Mouse (Mus musculus) right cerebral cortex, adult 18-20 months (tissue): ENCODE results near the gene Paf1.

Experiments
- DNase-seq: peaks from one replicate; pipeline ENCODE4 v3.0.0; 2022; ENCODE audit warnings: mixed read lengths

The Paf1 gene

DNA sequence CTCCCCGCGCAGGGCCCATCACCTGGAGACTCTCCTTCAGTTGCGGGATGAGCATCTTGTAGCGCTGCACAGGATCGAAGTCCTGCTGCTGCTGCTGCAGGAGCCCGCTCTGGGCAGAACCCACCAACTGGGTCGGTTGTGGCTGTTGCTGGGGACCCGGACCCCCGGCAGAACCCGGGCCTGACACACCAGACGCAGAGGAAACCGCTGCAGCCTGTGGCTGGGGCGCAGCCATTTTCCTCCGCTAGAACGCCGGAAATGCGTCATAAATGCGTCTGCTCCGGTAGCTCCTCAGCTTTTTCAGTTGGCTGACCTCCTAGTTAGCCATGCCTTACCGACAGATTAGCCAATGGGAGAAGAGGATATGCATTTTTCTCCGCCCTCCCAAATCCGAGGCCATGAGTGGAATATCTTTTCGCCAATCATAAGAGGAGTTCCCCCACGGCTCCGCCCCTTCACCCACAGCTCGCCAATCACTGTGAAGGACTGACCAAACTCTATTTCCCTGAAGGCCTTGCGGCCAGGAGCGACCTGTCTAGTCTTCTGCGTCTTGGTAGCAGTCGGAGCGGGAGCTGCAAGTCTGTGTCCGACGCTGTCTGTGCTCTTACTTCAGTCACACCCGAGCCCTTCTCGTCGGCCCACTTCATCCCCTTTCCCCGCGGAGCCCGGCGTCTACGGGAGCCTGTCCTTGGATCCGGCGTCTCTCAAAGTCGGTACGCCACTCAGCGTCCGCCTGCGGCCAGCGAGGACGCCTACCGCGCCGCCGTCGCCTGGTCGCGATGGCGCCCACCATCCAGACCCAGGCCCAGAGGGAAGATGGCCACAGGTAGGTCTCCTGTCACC, at the start of gene Paf1, which contains the start of gene Med29:
Paf1 (plus strand) TSS at position 523 of the 843 bp plus-strand sequence.
Med29 (minus strand) TSS at position 280 of the 843 bp plus-strand sequence.
- peak; percentile 99 for DNase-seq

DNA sequence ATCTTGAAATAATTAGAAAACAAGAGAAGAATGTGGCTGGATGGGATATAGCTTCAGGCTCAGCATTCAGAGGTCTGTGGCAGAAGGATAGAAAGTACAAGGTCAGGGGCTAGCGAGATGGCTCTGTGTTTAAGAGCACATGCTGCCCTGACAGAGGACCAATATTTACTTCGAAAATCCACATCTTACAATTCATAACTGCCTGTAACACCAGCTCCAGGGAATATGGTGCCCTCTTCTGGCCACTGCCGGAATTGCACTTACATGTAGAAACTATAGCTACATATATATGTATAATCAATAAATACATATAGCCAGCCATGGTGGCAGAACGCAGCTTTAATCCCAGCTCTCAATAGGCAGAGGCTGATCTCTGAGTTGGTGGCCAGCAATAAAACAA, 48.1 kb upstream of the Paf1 start:
- peak; percentile 30 for DNase-seq

DNA sequence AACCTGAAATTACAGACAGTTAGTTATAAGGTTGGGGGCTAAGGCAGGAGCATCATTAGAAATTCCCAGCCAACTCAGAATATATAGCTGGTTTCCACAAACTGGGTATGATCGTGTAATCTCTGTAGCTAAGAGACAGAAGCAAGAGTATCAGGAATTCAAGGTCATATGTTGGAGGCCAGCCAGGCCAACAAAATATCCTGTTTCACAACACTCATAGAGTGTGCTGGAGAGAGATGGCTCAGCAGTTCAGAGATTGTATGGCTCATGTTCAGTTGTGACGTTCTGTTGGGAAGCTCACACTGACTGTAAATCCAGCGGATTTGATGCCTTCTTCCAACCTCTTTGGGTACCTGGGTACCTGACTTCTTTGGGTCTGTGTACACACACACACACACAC, 45.0 kb upstream of the Paf1 start:
- no peak for DNase-seq

DNA sequence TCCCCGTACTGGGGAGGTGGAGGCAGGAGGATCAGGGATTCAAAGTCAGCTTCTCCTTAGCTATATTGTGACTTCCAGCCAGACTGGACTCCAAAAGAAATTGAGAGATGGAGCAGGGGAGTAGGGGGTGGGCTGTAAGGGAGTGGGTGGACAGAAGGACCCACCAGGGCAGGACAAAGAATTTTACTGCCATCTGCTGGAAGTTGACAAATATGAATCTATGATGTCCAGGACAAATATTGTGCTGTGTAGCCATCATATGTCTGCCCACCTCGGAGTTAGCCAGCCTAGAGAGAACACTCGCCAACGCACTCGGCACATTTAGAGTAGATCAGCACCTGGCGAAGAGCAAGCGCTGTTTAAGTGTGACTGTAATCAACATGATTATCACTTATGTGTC, 44.1 kb upstream of the Paf1 start:
- DNase-seq, result no peak

DNA sequence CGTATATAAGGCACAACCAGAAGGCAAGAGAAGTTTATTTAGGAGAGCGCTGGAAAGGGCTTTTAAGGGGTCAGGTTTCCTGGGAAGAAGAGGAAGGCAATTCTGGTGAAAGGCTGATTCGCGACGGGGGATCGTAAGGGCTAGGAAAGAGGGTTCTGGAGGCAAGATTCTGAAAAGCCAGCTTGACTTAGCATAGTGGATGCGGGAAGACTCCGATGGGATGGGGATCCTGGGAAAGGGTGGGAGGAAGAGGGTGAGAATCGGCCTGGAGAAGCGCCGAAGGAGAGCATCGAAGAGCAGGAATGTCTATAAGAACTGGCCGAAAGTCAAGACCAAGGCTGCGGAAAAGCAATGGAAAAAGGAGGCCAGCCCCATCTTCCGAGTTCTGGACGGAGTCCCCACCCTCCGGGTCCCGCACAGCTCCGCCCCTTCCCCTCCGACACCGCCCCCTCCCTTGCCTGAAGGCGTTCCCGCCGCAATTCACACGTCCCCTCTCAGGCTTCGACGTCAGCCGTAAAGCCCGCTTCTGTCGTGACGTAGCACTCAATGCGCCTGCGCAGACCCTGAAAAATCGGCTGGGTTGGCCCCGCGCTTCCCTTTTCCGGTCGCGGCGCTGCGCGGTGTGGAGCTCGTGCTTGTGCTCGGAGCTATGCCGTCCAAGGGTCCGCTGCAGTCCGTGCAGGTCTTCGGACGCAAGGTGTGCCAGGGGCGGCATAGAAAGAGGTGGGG, 42.4 kb upstream of the Paf1 start, which contains the start of gene Rps16:
Rps16 (plus strand) TSS at position 498 of the 729 bp plus-strand sequence.
- DNase-seq, result peak; percentile 98

DNA sequence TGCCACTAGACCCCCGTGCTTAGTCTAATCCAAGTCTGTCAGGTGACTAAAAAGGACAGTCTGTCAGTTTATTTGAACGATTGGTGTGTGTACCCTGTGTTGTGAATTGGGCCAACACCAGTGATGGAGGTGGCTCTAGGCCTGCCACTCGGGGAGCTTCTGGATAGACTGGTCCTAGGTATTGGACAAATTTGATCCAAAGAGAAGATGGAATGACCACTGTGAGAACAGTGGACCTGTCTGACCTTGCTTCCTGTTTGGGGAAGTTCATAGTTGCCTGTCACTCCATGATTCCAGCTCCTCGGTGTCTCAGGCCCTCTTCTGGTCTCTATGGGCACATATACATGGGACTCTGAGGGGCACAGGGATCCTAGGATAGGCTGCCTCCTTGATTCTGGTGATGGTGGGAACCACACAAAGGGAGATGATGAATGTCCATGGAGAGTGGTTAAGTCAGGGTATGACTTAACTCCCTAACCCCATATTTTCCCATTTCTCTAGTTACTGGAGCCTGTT, 41.0 kb upstream of the Paf1 start:
- DNase-seq, result no peak

DNA sequence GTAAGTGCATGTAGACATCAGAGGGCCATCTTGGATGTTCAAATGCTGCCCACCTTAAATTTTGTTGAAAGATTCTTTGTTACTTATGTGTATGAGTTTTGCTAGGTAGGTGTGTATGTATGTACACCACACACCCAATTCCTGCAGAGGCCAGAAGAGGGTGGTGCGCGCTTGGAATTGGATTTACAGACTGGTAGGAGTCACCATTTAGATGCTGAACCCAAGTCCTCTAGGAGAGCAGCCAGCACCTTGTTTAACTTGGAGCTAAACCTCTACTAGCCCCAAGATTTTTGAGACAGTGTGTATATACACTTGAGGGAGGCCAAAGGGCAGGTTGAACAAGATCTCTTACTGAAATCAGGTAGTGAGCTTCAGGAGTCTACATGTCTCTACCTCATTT, 39.5 kb upstream of the Paf1 start:
- no peak for DNase-seq

DNA sequence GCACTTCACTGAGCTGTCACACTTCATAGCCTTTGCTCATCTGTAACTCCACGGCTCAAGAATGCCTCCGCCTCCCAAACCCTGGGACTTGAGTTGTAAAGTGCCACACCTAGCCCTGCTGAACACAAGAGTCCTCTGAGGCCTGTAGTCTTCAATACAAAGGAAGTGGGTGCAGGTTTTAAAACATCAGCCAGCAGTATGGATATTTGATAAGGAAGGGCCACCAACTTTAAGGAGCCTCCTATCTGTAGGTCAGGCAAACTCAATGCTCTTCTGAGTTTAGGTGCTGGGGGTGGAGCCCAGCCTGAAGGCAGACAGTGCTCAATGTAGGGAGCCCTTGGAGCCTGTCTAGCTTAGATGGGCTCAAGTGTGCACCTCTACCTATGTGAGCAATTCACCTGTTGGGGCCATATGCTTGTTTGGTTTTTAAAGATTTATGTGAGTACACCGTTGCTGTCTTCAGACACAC, 38.6 kb upstream of the Paf1 start:
- DNase-seq, result no peak

DNA sequence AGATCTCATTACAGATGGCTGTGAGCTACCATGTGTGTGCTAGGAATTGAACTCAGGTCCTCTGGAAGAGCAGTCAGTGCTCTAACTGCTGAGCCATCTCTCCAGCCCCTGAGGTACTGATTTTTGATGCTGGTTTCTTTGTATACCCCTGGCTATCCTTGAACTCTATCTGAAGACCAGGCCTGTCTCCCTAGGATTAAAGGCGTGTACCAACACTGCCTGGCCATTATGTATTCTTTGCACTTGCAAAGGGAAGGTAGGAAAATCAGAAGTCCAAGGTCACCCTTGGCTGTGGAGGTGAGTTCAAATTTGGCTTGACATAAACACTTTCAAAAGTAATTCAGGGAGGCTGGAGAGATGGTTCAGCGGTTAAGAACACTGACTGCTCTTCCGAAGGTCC, 38.2 kb upstream of the Paf1 start:
- DNase-seq, result no peak

DNA sequence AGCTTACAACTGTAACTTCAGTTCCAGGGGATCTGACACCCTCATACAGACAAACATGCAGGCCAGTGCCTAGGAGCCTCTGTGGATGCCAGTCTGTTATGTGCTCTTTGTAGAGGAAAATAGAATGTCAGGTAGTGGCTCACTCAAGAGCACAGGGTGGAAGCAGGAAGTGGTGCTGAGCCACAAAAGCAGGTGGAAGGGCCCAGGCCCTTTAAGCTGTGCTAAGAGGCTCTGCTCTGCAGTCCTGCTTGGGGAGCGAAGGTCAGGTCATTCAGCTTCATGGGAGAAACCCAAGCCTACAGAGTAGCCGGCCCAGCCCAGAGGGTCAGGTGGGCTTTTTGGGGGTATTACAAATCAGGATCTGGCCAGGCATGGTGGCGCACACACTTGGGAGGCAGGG, 37.5 kb upstream of the Paf1 start:
- no peak for DNase-seq

DNA sequence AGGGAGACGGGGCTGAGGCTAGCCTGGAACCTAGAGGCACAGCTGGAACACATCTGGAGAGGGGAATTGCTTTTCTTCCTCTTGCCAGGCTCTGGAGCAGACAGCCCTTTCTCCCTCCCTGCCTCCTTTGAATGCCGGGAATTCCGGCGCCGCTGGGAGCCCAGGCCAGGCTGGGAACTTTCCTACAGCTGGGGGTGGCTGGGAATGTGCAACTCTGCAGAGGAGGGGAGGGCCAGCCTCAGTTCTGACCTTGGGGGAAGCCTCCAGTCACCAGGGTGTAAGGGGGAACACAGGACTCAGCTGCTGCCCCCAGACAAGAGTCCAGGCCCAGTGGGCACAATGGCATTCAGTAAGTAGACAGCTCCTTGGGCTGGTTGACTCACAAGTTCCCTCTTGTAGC, 35.8 kb upstream of the Paf1 start:
- no peak for DNase-seq

DNA sequence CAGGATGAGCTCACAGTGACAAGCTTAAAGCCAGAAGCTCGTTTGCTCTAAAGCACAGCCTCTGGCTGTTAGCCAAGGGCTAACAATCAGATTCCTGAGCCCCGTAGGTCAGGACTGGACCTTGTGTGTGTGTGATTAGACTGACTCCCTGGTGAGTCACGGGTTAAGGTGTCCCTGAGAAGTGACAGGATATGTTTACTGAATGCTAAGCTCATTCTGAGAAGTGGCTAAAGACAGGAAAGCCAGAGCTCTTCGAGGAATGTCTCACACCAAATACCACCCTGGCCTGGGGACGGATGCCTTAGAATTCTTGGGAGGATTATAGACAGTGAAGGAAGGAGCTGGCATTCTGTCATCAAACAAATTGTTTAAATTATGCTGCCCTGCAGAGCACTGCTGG, 34.8 kb upstream of the Paf1 start:
- no peak for DNase-seq

DNA sequence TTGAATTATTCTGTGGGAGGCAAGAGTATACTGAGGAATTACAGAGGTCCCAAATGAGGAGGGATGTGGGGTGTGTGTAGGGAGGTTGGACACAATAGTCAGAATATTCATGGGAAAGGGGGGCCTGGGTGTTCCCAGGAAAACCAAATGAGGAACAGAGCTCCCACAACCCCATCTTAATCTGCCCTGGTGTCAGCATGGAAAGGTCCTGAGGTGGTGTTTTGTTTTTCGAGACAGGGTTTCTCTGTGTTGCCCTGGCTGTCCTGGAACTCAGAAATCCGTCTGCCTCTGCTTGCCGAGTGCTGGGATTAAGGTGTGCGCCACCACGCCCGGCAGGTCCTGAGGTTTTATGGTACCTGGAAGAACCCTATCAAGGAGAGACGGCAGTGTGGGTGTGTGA, 34.3 kb upstream of the Paf1 start:
- DNase-seq, result no peak

DNA sequence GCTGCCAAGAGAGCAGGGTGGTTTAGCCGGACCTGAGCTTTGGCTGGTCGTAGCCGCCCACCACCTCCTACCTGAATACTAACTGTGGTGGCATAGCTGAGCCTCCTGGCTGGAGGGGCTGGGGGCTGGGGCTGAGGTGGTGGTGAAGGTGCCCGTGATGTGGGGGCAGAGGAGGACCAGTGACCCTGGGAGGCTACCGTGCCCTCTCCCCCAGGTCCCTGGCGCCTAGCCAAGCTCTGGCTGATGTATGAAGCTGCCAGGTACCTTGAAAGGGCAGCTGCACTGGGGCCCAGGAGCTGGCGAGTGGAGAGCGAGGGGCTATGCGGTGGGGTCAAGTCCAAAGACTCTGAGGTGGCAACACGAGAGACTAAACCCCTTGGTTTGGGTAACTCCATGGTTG, 32.9 kb upstream of the Paf1 start:
- no peak for DNase-seq

DNA sequence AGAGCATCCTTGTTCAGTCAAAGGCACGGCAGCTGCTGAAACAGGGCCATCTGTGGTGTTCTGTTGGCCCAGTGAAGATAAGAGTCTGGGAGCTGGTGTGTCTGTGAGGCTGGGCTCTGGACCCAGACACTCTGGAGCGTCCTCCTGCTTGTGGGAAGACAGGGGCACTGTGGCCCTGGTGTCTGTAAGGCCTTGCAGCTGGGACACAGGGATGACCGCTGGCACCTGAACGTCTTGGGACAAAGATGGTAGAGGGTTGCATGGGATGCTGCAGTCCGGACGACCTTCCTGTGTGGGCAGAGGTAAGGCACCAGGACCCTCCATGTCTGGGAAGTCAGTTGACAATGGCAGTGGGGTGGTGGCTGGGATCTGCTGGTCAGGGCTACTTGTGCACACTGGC, 32.5 kb upstream of the Paf1 start:
- no peak for DNase-seq

DNA sequence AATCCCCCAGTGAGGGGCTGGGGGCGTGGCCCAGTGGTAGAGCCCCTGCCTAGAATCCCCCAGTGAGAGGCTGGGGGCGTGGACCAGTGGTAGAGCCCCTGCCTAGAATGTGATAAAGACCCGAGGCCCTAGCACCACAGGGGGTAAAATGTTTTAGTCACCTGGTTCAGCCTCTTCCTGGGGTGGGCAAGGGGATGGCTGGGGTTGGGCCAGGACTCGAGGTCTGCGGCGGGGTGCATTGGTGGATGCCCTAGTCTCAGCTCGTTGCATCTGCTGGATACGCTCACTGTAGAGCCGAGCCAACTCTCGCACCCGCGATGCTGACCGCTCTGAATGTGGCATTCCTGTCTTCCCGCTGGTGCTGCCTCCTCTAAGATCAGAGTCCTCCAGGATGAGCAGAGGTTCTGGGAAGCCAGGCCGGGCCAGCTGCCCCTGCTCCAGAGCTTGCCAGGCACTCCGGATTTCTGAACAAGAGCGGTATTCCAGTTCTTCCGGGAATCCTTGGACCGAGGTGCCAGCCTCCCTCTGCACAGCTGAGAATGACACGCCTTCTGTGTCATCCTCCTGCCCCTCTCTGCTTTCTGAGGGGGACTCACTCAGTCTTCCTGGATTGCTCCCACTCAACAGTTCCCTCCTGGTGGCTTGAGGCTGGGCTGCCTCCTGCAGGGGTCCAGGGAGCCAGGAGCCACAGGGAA, 31.0 kb upstream of the Paf1 start:
- no peak for DNase-seq

DNA sequence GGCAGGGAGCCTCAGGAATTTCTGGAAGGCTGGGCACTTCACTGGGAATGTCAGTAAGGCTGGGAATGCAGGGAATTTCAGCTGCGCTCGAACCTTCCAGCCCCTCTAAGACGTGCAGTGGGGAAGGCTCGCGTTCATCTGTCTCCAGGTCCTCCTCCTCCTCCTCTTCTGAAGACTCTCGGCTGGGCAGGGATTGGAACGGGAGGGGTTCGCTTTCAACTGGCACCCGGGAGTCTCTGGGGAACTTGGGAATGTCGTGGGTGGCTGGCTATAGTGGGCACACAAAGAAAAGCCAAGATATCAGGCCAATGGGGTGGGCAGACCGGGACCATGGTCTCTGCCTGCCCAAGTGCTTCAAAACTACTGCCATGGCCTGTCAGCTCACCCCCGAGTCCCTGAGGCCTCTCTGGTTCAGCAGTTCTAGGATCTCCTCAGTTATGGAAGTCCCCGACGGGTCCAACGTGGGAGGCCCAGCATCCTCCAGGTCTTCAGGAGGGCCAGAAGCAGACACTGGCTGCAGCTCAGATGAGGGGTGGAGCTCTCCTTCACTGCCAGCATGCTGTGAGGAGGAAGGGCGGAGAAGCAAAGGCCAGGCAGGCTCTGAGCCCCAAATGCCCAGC, 30.2 kb upstream of the Paf1 start:
- no peak for DNase-seq

DNA sequence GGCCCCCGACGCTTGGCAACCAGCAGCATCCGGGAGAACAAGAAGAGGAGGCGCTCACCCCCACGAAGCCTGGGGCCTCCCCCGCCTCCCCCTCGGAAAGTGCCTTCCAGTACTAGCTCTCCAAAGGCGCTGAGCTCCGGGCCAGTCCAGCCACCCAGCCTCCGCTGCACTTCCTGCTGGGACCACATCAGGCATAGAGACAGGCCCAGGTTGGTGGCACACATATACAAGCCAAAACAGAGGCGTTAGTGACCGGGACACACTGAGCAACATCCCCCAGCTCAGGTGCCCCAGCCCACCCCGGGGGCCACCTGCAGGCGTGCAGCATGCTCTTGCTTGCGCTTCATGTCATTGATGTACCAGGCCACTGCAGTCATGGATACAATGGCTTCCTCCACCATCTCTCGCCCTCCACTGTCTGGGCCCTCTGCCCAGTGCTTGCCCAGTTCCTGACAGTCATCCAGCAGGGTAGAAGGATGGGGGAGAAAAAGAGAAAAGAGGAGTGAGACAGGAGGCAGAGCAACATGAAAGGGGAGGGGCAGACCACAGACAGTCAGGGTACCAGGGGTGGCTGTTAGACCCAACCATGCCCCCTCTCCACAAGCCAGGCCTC, 25.0 kb upstream of the Paf1 start:
- no peak for DNase-seq

DNA sequence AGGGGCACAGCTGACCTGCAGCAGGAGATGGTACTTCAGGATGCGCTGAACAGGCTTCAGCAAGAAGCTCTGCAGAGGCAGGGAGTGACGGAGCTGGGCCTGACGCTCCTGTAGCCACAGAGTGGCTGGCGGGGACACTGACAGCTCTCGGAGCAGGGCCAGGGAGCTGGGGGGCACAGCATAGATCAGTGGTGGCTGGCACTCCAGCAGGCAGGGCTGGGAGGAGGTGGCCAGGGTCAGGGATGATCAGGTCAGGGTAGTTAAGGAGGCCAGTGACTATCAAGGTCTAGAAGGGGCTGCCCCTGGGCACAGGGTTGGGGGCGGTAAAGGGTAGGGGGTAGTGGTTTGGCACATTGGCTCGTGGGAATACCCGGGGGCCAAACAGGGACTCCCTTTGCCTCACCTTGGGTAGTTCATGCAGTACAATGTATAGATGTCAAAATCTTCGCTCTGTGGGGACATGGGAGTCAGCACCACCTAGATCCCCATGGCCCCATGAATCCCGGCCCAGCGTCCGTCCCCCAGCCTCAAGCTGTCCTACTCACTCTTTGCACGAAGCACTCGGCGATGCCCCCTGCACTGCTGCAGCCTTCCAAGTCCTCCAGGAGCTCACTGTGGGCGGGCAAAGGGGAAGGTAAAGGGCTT, 24.4 kb upstream of the Paf1 start:
- no peak for DNase-seq

DNA sequence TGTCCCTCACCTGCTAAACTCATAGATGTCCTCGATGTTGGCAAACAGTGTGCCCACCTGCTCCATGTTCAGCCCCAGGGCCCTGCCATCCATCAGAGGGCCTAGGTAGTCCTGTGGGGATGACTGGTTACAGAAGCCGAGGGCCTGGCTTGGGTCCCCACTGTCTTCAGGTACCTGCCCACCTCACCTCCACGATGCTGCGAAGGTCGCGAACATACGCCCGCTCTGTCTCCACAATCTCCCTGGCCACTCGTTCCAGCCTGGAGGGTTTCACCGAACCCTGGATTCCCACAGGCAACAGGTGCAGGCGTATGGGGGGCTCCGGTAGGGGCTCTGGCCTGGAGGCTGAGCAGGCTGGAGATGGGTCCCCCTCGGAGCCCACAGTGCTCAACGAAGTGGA, 22.7 kb upstream of the Paf1 start:
- no peak for DNase-seq

DNA sequence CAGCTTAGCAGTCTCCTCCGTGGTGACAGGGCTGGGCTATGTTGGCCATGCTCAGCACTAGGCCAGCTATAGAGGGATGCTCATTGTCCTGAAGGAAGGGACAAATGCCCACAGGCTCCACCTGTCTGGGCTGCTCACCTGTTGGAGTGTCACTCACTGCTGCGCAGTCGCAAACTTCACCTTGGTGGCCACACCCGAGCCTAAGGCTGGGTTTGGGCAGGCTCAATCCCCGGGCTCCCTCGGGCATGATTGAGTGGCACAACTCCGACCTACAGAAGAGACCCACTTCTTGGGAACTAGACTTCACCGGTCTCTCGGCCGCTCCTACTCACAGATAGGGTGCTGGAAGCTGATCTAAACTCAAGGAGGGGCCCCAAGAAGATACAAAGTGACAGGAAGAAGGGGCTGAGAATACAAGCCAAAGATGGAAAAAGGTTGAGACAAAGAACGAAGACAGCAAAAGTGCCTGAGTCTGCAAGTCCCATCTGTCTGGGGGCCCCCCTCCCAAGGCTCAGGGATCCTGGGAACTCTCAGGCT, 21.7 kb upstream of the Paf1 start:
- DNase-seq, result no peak
